Mouse (Mus musculus) right cerebral cortex, postnatal 4 days (tissue): ENCODE measurements around the gene Nlgn3.

Experiments used
- DNase-seq: peaks from one replicate; pipeline ENCODE4 v3.0.0-alpha.2; 2022

The Nlgn3 gene

GRCm38 (mm10) chrX:101299055-101299454 is at the start of gene Nlgn3:
Gene Nlgn3, plus strand, starts transcription at chrX:101299168.
- peak; percentile 75 for DNase-seq

- DNase-seq, result peak; percentile 76
Measured at GRCm38 (mm10) chrX:101253952-101254729, 44.8 kb upstream of the Nlgn3 start, which contains the start of gene Foxo4. Gene Foxo4, plus strand, starts transcription at chrX:101254528.

- DNase-seq, result no peak
Measured at GRCm38 (mm10) chrX:101254740-101255139, 44.2 kb upstream of the Nlgn3 start.

GRCm38 (mm10) chrX:101256603-101257002 is 42.4 kb upstream of the Nlgn3 start:
- DNase-seq, result no peak

- no peak for DNase-seq
Measured at GRCm38 (mm10) chrX:101260441-101261325, 38.3 kb upstream of the Nlgn3 start.

- no peak for DNase-seq
Measured at GRCm38 (mm10) chrX:101263892-101264291, 35.1 kb upstream of the Nlgn3 start, which contains the start of gene Gm614. Gene Gm614, minus strand, starts transcription at chrX:101263992.

DNA sequence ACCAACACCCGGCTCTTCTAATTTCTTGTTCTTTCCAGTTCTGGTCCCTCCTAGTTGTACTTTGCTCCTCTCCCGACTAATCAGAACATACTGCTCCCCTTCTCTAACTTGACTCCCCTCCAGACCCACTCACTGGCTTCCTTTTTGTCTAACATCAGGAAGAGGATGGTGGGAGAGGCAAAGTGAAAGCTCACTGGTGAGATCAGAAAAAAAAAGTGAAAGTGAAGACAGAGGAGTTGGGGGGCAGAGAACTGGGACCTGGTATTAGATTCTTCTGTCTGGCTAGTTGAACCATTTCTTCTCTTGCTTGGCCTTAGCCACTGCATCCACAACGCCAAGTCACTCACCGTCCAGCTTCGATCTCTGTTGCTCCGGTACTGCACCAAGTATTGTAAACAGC is 32.3 kb upstream of the Nlgn3 start:
- no peak for DNase-seq

- no peak for DNase-seq
Measured at GRCm38 (mm10) chrX:101268025-101268754, 30.8 kb upstream of the Nlgn3 start, which contains the start of gene Il2rg. Gene Il2rg, minus strand, starts transcription at chrX:101268255.

GRCm38 (mm10) chrX:101268755-101269124 is 30.2 kb upstream of the Nlgn3 start, which contains the start of gene Gm20489:
Gene Gm20489, minus strand, starts transcription at chrX:101269023.
- no peak for DNase-seq

DNA sequence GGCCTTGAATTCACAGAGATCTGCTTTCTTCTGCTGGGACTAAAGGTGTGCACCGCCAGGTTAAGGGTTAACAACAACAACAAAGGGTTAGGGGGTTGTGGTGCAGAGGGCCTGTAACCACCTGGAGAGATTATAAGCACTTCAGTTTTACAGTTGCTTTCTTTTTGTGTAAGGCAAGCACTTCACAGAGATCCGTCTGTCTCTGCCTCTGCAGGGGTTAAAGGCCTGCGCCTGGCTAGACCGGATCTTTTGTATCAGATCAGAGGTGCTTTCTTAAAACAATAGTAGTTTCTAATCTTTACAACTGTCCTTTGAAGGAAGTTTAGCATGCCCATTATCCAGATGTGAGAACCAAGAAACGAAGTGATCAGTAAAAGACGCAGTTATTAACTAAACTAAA is 25.6 kb upstream of the Nlgn3 start:
- no peak for DNase-seq

DNA sequence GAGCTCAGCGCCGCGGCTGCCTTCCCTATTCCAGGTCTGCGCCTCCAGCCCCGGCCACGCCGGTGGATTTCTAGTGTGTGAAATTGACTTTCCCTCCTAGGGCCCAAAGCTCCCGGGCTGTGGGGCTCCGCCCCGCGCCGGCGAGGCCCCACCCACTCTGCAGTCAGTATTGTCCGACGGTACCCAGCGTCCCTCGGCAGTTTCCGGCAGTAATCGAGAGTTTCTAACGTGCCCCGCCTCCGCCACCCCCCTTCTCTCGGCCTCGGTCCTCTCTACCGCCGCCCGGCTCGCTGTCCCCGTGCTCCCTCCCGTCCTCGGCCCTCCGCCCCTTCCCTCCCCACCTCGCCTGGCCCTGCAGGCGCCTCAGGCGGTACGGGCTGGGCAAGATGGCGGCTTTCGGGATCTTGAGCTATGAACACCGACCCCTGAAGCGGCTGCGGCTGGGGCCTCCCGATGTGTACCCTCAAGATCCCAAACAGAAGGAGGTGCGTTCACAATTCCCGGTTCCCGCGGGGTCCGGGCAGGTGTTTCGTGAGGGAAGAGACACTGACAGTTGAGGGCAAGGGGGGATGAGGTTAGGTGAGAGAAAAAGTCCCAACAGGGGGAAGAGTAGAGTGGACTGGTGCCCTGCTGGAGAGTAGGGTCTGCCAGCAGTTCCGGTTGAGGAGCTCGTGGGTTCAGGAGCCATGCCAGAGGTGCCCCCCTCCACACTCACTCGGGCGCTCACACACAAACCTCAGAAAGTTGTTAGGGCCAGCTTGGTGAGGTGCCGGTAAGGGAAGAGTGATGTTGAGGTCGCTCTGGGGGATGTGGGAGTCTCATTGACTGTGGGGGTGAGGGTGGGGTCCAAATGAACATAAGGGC is 24.9 kb upstream of the Nlgn3 start, which contains the start of gene Med12:
Med12 (plus strand) TSS at position 156 of the 864 bp plus-strand sequence.
- peak; percentile 73 for DNase-seq

DNA sequence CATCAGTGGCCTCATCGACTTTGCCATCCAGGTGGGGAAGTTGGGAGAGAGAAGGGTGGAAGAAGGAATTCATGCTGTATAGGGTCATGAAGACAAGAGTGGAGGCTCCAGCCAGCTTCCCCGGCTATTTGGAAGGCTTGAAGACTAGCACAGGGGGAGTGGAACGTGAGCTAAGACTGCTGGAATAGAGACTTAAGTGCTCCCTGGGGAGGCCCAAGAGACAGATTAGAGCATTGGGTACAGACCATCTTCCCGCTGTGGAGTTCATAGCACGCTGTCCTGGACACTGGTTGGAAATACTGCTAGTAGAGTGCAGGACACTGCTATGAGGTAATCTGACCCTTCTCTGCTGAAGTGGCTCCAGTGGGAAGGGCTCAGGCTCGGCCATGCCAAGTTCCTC is 16.2 kb upstream of the Nlgn3 start:
- no peak for DNase-seq

DNA sequence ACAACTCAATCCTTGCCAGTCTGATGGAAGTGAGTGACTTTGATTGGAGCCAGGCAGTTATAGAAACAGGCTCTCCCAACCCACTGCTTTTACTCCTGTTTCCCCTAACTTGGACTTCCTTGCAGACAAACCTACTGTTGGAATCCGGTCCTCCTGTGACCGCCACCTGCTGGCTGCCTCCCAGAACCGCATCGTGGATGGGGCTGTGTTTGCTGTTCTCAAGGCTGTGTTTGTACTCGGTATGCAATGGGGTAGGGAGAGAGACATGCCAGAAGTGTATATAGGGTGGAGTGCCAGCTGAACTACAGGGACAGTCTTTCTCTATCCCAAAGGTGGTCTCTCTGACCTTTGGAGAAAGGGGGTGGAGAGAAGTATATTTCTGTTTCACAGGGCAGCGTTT is 13.4 kb upstream of the Nlgn3 start:
- peak; percentile 68 for DNase-seq

DNA sequence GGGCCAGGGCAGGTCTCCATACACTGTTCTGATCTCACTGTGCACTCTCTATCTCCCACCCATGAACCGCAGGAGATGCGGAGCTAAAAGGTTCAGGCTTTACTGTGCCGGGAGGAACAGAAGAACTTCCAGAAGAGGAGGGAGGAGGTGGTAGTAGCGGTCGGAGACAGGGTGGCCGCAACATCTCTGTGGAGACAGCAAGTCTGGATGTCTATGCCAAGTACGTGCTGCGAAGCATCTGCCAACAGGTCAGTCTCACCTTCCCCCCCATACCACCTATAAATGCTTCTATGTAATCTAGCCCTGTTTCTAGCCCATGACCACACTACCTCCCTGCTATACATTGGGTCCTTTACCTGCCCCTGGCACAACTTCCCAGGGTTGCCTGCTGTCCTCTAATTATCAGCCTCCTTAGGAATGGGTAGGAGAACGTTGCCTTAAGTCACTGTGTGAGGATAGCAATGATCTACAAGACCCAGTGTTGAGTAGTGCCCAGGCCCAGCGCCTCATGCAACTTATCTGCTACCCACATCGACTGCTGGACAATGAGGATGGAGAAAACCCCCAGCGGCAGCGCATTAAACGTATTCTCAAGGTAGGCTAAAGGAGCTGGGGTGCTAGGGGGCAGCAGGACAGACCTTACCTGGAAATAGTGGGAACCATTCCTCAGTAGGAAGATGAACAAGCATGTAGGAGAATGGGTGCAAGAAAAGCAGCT is 12.9 kb upstream of the Nlgn3 start:
- no peak for DNase-seq

DNA sequence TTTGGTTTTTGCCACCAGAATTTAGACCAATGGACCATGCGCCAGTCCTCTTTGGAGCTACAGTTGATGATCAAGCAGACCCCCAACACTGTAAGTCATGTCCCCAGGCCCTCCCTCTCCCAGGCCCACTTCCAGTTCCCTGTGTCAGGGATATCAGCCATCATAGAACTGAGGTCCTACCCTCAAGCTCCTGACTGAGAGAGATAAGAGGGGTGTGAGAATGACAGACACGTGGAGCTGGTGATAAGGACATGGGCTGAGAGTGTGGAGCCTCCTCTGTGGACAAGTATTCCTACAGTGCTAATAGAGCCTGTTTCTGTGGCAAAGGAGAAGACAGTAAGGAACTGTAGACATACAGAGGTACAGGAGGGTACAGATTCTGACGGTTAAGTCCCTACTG is 11.4 kb upstream of the Nlgn3 start:
- DNase-seq, result no peak

GRCm38 (mm10) chrX:101288432-101288831 is 10.5 kb upstream of the Nlgn3 start:
- DNase-seq, result no peak

DNA sequence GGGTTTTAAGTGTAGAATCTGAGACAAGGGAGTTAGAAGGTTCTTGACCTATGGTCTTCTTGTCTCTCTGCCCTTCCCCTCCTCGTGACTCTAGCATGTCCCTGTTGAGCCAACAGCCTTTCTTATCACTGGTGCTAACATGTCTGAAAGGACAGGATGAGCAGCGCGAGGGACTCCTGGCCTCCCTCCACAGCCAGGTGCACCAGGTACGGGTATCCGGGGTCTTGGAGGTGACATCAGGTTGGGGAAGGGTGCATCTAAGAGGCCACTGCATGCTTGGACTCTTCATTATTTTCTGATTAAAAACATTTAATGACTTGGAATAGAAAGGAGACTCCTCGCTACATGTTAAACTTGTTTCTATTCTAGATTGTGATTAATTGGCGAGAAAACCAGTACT is 9.9 kb upstream of the Nlgn3 start:
- DNase-seq, result no peak

DNA sequence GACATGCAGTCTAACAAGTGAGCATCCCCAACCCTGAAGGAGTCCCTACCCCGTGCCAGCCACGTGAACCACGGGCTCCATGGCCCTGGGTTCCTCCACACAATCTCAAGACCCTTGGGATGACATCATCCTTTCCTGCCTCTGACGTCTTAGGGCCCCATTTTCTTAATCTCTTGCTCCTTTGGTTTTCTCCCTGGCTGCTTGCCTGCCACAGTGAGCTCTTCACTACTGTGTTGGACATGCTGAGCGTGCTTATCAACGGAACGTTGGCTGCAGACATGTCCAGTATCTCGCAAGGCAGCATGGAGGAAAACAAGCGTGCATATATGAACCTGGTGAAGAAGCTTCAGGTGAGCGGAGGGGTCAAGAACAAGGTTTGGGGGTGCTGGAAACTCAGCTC is 8.9 kb upstream of the Nlgn3 start:
- DNase-seq, result no peak

GRCm38 (mm10) chrX:101299473-101300426 is 782 bp downstream of the Nlgn3 start:
- peak; percentile 44 for DNase-seq

GRCm38 (mm10) chrX:101300427-101301030 is 1.6 kb downstream of the Nlgn3 start:
- no peak for DNase-seq
